Mouse (Mus musculus) embryonic fibroblast, embryonic 13.5 days (primary cell): ENCODE results near the gene Trim58. TPM values are rescaled to one million over a fixed set of nuclear protein-coding genes. Genes with fewer than 3 reads are reported as not detected.

Experiments
- H3K27ac ChIP-seq: 2 replicates; pipeline ENCODE4 v1.5.1; 2012; ENCODE audit warnings: low read length, control low read depth, inconsistent platforms; ENCODE audit not compliant: insufficient read depth
- H3K4me1 ChIP-seq: 2 replicates; pipeline ENCODE4 v1.6.1; 2011; ENCODE audit warnings: low read length; ENCODE audit not compliant: control insufficient read depth, insufficient read depth
- H3K4me3 ChIP-seq: 2 replicates; pipeline ENCODE4 v1.5.1; 2011; ENCODE audit warnings: mild to moderate bottlenecking, control low read depth, low read length; ENCODE audit not compliant: insufficient read depth
- CTCF ChIP-seq: IDR thresholded peaks from 2 replicates; pipeline ENCODE4 v1.5.1; 2011; ENCODE audit warnings: mild to moderate bottlenecking, control low read depth, low read length, moderate library complexity, borderline replicate concordance; ENCODE audit not compliant: insufficient read depth
- POLR2A ChIP-seq: IDR thresholded peaks from 2 replicates; pipeline ENCODE4 v1.6.1; 2011; ENCODE audit warnings: low read depth, mild to moderate bottlenecking, control low read depth, low read length, moderate library complexity
- polyA plus RNA-seq: library from polyadenylated mRNA; stranded (reverse); fragments of >200 nt; gene quantifications from 2 replicates; pipeline ENCODE4 v1.2.4, GENCODE M21; 2011; ENCODE audit warnings: low read depth; ENCODE audit not compliant: missing spikeins, insufficient read length

Trim58 gene
- polyA plus RNA-seq, 1 experiment: not detected

- TF ChIP-seq POLR2A (no peak), CTCF (no peak)
- H3K4me1 ChIP-seq: no peaks in the 10 kb centered on the region
- H3K4me3 ChIP-seq: no peak overlapping the region
- H3K27ac ChIP-seq: no peak overlapping the region
Observed at GRCm38 (mm10) chr11:58641638-58642358, 1.5 kb downstream of the Trim58 start.

- no peak overlapping the region for H3K27ac ChIP-seq
- TF ChIP-seq CTCF (peak; percentile 73; the same call in 1 of the 2 replicates), POLR2A (no peak)
- no peaks in the 10 kb centered on the region for H3K4me1 ChIP-seq
- no peak overlapping the region for H3K4me3 ChIP-seq
Observed at GRCm38 (mm10) chr11:58643350-58643749, 3.1 kb downstream of the Trim58 start.

GRCm38 (mm10) chr11:58655151-58655550, 14.9 kb downstream of the Trim58 start:
- Histone ChIP-seq H3K27ac (no peak overlapping the region), H3K4me3 (no peak overlapping the region), H3K4me1 (no peaks in the 10 kb centered on the region)
- no peak for TF ChIP-seq POLR2A
- no peak for TF ChIP-seq CTCF

GRCm38 (mm10) chr11:58658596-58658995, 18.3 kb downstream of the Trim58 start, which contains the start of gene Olfr322:
TSS of gene Olfr322 (plus strand) at chr11:58658782.
- Histone ChIP-seq H3K27ac (no peak within 1 kb of the TSS), H3K4me1 (no peaks in the 10 kb centered on the region), H3K4me3 (no peak within 1 kb of the TSS)
- no peak for TF ChIP-seq CTCF
- TF ChIP-seq POLR2A: no peak

GRCm38 (mm10) chr11:58669252-58669651, 29.0 kb downstream of the Trim58 start:
- Histone ChIP-seq H3K4me3 (no peak overlapping the region), H3K4me1 (no peaks in the 10 kb centered on the region), H3K27ac (no peak overlapping the region)
- TF ChIP-seq CTCF: no peak
- TF ChIP-seq POLR2A: no peak

- no peaks in the 10 kb centered on the region for H3K4me1 ChIP-seq
- H3K4me3 ChIP-seq: no peak overlapping the region
- TF ChIP-seq POLR2A: no peak
- TF ChIP-seq CTCF: no peak
- no peak overlapping the region for H3K27ac ChIP-seq
Observed at GRCm38 (mm10) chr11:58671825-58672224, 31.6 kb downstream of the Trim58 start.

- H3K4me1 ChIP-seq: no peaks in the 10 kb centered on the region
- TF ChIP-seq POLR2A (no peak), CTCF (no peak)
- H3K4me3 ChIP-seq: no peak within 1 kb of the TSS
- no peak within 1 kb of the TSS for H3K27ac ChIP-seq
Observed at GRCm38 (mm10) chr11:58680799-58681198, 40.5 kb downstream of the Trim58 start, which contains the start of gene Olfr320. TSS of gene Olfr320 (plus strand) at chr11:58681099.

GRCm38 (mm10) chr11:58698862-58699261, 58.6 kb downstream of the Trim58 start, which contains the start of gene Olfr319:
TSS of gene Olfr319 (plus strand) at chr11:58699162.
- no peak within 1 kb of the TSS for H3K4me3 ChIP-seq
- no peaks in the 10 kb centered on the region for H3K4me1 ChIP-seq
- H3K27ac ChIP-seq: no peak within 1 kb of the TSS
- TF ChIP-seq CTCF: no peak
- no peak for TF ChIP-seq POLR2A

Other genes starting within 250 kb of the Trim58 start
- not detected in 2 replicates for gene 1810065E05Rik, start 219.4 kb upstream of the Trim58 start, polyA plus RNA-seq
- not detected in 2 replicates for gene Gm12253, start 207.9 kb upstream of the Trim58 start, polyA plus RNA-seq
- gene Lypd9, start 187.5 kb upstream of the Trim58 start, polyA plus RNA-seq: not detected in 2 replicates
- not detected in 2 replicates for gene Olfr30, start 178.2 kb upstream of the Trim58 start, polyA plus RNA-seq
- not detected in 2 replicates for gene Olfr332, start 147.9 kb upstream of the Trim58 start, polyA plus RNA-seq
- gene Olfr331, start 137.9 kb upstream of the Trim58 start, polyA plus RNA-seq: not detected in 2 replicates
- not detected in 2 replicates for gene Olfr330, start 105.6 kb upstream of the Trim58 start, polyA plus RNA-seq
- not detected in 2 replicates for gene Olfr329-ps, start 94.0 kb upstream of the Trim58 start, polyA plus RNA-seq
- gene Olfr328, start 84.8 kb upstream of the Trim58 start, polyA plus RNA-seq: not detected in 2 replicates
- gene Olfr224, start 69.9 kb upstream of the Trim58 start, polyA plus RNA-seq: not detected in 2 replicates
- not detected in 2 replicates for gene Olfr325, start 62.7 kb upstream of the Trim58 start, polyA plus RNA-seq
- gene Olfr324, start 45.4 kb upstream of the Trim58 start, polyA plus RNA-seq: not detected in 2 replicates
- gene 2210407C18Rik, start 24.4 kb upstream of the Trim58 start, polyA plus RNA-seq: not detected in 2 replicates
- gene Olfr323, start 10.0 kb upstream of the Trim58 start, polyA plus RNA-seq: not detected in 2 replicates
- not detected in 2 replicates for gene Olfr322, start 18.3 kb downstream of the Trim58 start, polyA plus RNA-seq
- not detected in 2 replicates for gene Olfr320, start 40.6 kb downstream of the Trim58 start, polyA plus RNA-seq
- not detected in 2 replicates for gene Olfr319, start 58.7 kb downstream of the Trim58 start, polyA plus RNA-seq
- not detected in 2 replicates for gene Olfr318, start 83.5 kb downstream of the Trim58 start, polyA plus RNA-seq
- not detected in 2 replicates for gene Olfr317, start 98.7 kb downstream of the Trim58 start, polyA plus RNA-seq
- not detected in 2 replicates for gene Olfr316, start 112.3 kb downstream of the Trim58 start, polyA plus RNA-seq
- gene Olfr315, start 132.7 kb downstream of the Trim58 start, polyA plus RNA-seq: not detected in 2 replicates
- gene Olfr314, start 142.5 kb downstream of the Trim58 start, polyA plus RNA-seq: not detected in 2 replicates
- not detected in 2 replicates for gene Fam183b, start 161.5 kb downstream of the Trim58 start, polyA plus RNA-seq
- gene Olfr313, start 174.5 kb downstream of the Trim58 start, polyA plus RNA-seq: not detected in 2 replicates
- not detected in 2 replicates for gene Olfr312, start 188.8 kb downstream of the Trim58 start, polyA plus RNA-seq
- gene Olfr311, start 198.8 kb downstream of the Trim58 start, polyA plus RNA-seq: not detected in 2 replicates
- 5.4 and 6.8 TPM in 2 replicates for gene Gm12258, start 206.7 kb downstream of the Trim58 start, polyA plus RNA-seq
- gene 2810021J22Rik, start 226.8 kb downstream of the Trim58 start, polyA plus RNA-seq: 6.6 TPM in 2 replicates